Mouse (Mus musculus) hindbrain, embryonic 14.5 days (tissue): ENCODE results near the gene Trim30a. TPM values are rescaled to one million over a fixed set of nuclear protein-coding genes. Genes with fewer than 3 reads are reported as not detected.
A peak's percentile ranks its signal among the peaks of the same experiment; 100 is the strongest.
"Not testable (repeated sequence)": the region's sequence is repeated elsewhere in the genome, so short reads cannot be mapped to it uniquely, and the experiment has no call there.

Experiments
- ATAC-seq: fragments of 200-750 bp; cut with Nextera tagmentation; 2 replicates; pipeline ENCODE4 v1.8.0; 2017; ENCODE audit warnings: moderate number of reproducible peaks, mild to moderate bottlenecking, moderate TSS enrichment, moderate library complexity; ENCODE audit not compliant: low FRiP score
- DNase-seq: peaks from one replicate; pipeline ENCODE4 v3.0.0-alpha.2; 2015; ENCODE audit warnings: low spot score
- H3K27ac ChIP-seq: fragments of 300-500 bp; sonication (generic); 2 replicates; pipeline ENCODE4 v1.5.1; 2014; ENCODE audit warnings: mild to moderate bottlenecking, moderate library complexity
- H3K27me3 ChIP-seq: fragments of 300-500 bp; sonication (generic); 2 replicates; pipeline ENCODE4 v1.6.1; 2014; ENCODE audit warnings: mild to moderate bottlenecking, low read length, mixed read lengths; ENCODE audit not compliant: control insufficient read depth, insufficient read depth
- H3K36me3 ChIP-seq: fragments of 300-500 bp; sonication (generic); replicated peaks from 2 replicates; pipeline ENCODE4 v1.6.1; 2014; ENCODE audit not compliant: control insufficient read depth, insufficient read depth
- H3K4me1 ChIP-seq: fragments of 300-500 bp; sonication (generic); replicated peaks from 2 replicates; pipeline ENCODE4 v1.6.1; 2014; ENCODE audit warnings: antibody characterized with exemption, low read length, mixed read lengths; ENCODE audit not compliant: control insufficient read depth, insufficient read depth
- H3K4me2 ChIP-seq: fragments of 300-500 bp; sonication (generic); replicated peaks from 2 replicates; pipeline ENCODE4 v1.6.1; 2014; ENCODE audit warnings: mild to moderate bottlenecking, moderate library complexity
- H3K4me3 ChIP-seq: fragments of 300-500 bp; sonication (generic); replicated peaks from 2 replicates; pipeline ENCODE4 v1.5.1; 2014; ENCODE audit warnings: mild to moderate bottlenecking, low read length
- H3K9ac ChIP-seq: fragments of 300-500 bp; sonication (generic); 2 replicates; pipeline ENCODE4 v1.6.1; 2014
- H3K9me3 ChIP-seq: fragments of 300-500 bp; sonication (generic); 2 replicates; pipeline ENCODE4 v1.6.1; 2016; ENCODE audit warnings: low read length; ENCODE audit not compliant: control insufficient read depth
- WGBS: fragments of 180-500 bp; shearing (Covaris S2); extraction: QIAGEN DNeasy Blood & Tissue Kit; methylation state at CpG from one replicate; pipeline ENCODE4 v1.1.7; 2014; 5-methylcytosine and 5-hydroxymethylcytosine counted together
- polyA plus RNA-seq: library from polyadenylated mRNA; unstranded; fragments of >200 nt; fragmentation: Nextera tagmentation; extraction: Ambion mirVana; gene quantifications from 2 replicates; pipeline ENCODE4 v1.2.1, GENCODE M21; 2014

The Trim30a gene
- 0.43 and 0.83 TPM in 2 replicates for polyA plus RNA-seq

- no peak within 1 kb of the TSS for H3K27ac ChIP-seq
- ATAC-seq (no peak), DNase-seq (peak; percentile 11)
- no peak within 1 kb of the TSS for H3K9ac ChIP-seq
- no peaks in the 10 kb centered on the region for H3K27me3 ChIP-seq
- no peak within 1 kb of the TSS for H3K4me2 ChIP-seq
- no peak within 1 kb of the TSS for H3K4me3 ChIP-seq
- no peaks in the 10 kb centered on the region for H3K9me3 ChIP-seq
- no peaks in the 10 kb centered on the region for H3K36me3 ChIP-seq
- no peaks in the 10 kb centered on the region for H3K4me1 ChIP-seq
- WGBS = 75% methylated on average over 3 of the region's 3 CpGs
Observed at GRCm38 (mm10) chr7:104465065-104465744, at the start of gene Trim30a. Trim30a (minus strand) TSS chr7:104465193.

- DNase-seq, H3K4me2 ChIP-seq, H3K9ac ChIP-seq, H3K9me3 ChIP-seq, ATAC-seq, H3K4me1 ChIP-seq, H3K4me3 ChIP-seq, H3K27ac ChIP-seq, H3K27me3 ChIP-seq, H3K36me3 ChIP-seq: not testable (repeated sequence)
Observed at GRCm38 (mm10) chr7:104507421-104508065, 42.5 kb upstream of the Trim30a start, which contains the start of gene Trim30d. Trim30d (minus strand) TSS chr7:104507849.

- H3K4me1 ChIP-seq = no peaks in the 10 kb centered on the region
- no peaks in the 10 kb centered on the region for H3K27me3 ChIP-seq
- H3K36me3 ChIP-seq = no peaks in the 10 kb centered on the region
- WGBS = 3% methylated on average over 59 of the region's 59 CpGs
- ATAC-seq (peak; percentile 94), DNase-seq (peak; percentile 30)
- H3K9me3 ChIP-seq = no peaks in the 10 kb centered on the region
- no peak overlapping the region for H3K27ac ChIP-seq
- H3K9ac ChIP-seq = peak overlapping the region; percentile 57
- peak overlapping the region; percentile 64 for H3K4me2 ChIP-seq
- H3K4me3 ChIP-seq = peak overlapping the region; percentile 47
Observed at GRCm38 (mm10) chr7:104501589-104502371, 36.8 kb upstream of the Trim30a start.

- ATAC-seq, H3K4me3 ChIP-seq, H3K9me3 ChIP-seq, H3K9ac ChIP-seq, H3K27me3 ChIP-seq, H3K36me3 ChIP-seq, H3K4me1 ChIP-seq, DNase-seq, H3K27ac ChIP-seq, H3K4me2 ChIP-seq: not testable (repeated sequence)
- whole genome bisulfite sequencing = 71% methylated on average over 6 of the region's 6 CpGs
Observed at GRCm38 (mm10) chr7:104501186-104501585, 36.2 kb upstream of the Trim30a start.

- H3K4me2 ChIP-seq, ATAC-seq: not testable (repeated sequence)
- WGBS = 68% methylated on average over 6 of the region's 8 CpGs
Observed at GRCm38 (mm10) chr7:104499464-104499863, 34.5 kb upstream of the Trim30a start.

GRCm38 (mm10) chr7:104445961-104446645 is 18.9 kb downstream of the Trim30a start:
- Histone ChIP-seq H3K36me3 (no peaks in the 10 kb centered on the region), H3K4me3 (no peak overlapping the region), H3K9ac (no peak overlapping the region), H3K4me1 (no peaks in the 10 kb centered on the region), H3K27me3 (no peaks in the 10 kb centered on the region), H3K9me3 (no peaks in the 10 kb centered on the region), H3K4me2 (no peak overlapping the region), H3K27ac (no peak overlapping the region)
- no peak for DNase-seq
- WGBS = 65% methylated on average over 2 of the region's 2 CpGs
- ATAC-seq = no peak

More at GRCm38 (mm10) chr7:104499464-104499863, 34.5 kb upstream of the Trim30a start:
- H3K4me1 ChIP-seq, H3K36me3 ChIP-seq, H3K4me3 ChIP-seq, H3K27ac ChIP-seq, H3K9me3 ChIP-seq, H3K27me3 ChIP-seq, H3K9ac ChIP-seq: not testable (repeated sequence)
- peak; percentile 8 for DNase-seq

- 92% methylated on average over 3 of the region's 3 CpGs for WGBS
- Histone ChIP-seq H3K36me3 (no peaks in the 10 kb centered on the region), H3K9me3 (no peaks in the 10 kb centered on the region), H3K27me3 (no peaks in the 10 kb centered on the region), H3K9ac (no peak overlapping the region), H3K4me1 (no peaks in the 10 kb centered on the region), H3K27ac (no peak overlapping the region), H3K4me2 (no peak overlapping the region), H3K4me3 (no peak overlapping the region)
- DNase-seq (no peak), ATAC-seq (no peak)
Observed at GRCm38 (mm10) chr7:104404460-104404950, 60.5 kb downstream of the Trim30a start.

GRCm38 (mm10) chr7:104401140-104401539 is 63.9 kb downstream of the Trim30a start:
- Histone ChIP-seq H3K36me3 (no peaks in the 10 kb centered on the region), H3K9ac (no peak overlapping the region), H3K27ac (no peak overlapping the region), H3K4me2 (no peak overlapping the region), H3K9me3 (no peaks in the 10 kb centered on the region), H3K4me3 (no peak overlapping the region), H3K27me3 (no peaks in the 10 kb centered on the region), H3K4me1 (no peaks in the 10 kb centered on the region)
- DNase-seq = no peak
- no peak for ATAC-seq

- WGBS = 95% methylated on average over 1 of the region's 1 CpGs
- no peaks in the 10 kb centered on the region for H3K4me1 ChIP-seq
- no peaks in the 10 kb centered on the region for H3K9me3 ChIP-seq
- no peaks in the 10 kb centered on the region for H3K27me3 ChIP-seq
- H3K27ac ChIP-seq = no peak within 1 kb of the TSS
- ATAC-seq (no peak), DNase-seq (no peak)
- no peaks in the 10 kb centered on the region for H3K36me3 ChIP-seq
- no peak within 1 kb of the TSS for H3K4me2 ChIP-seq
- no peak within 1 kb of the TSS for H3K9ac ChIP-seq
- no peak within 1 kb of the TSS for H3K4me3 ChIP-seq
Observed at GRCm38 (mm10) chr7:104400698-104401097, 64.3 kb downstream of the Trim30a start, which contains the start of gene Trim30c. Trim30c (minus strand) TSS chr7:104400837.
